Mouse (Mus musculus): ENCODE measurements around the gene Vmn1r127.
"Not testable (repeated sequence)": the region's sequence is repeated elsewhere in the genome, so short reads cannot be mapped to it uniquely, and the experiment has no call there.

Gene Vmn1r127

GRCm38 (mm10) chr7:21319761-21320160 is at the start of gene Vmn1r127:
TSS of gene Vmn1r127 (minus strand) at chr7:21319861.
- not testable (repeated sequence) for DNase-seq (ENCODE audit: low read depth)

GRCm38 (mm10) chr7:21361191-21361590 is 41.5 kb upstream of the Vmn1r127 start, which contains the start of gene Vmn1r129:
TSS of gene Vmn1r129 (minus strand) at chr7:21361291.
- not testable (repeated sequence) for DNase-seq (ENCODE audit: low read depth)

- DNase-seq (ENCODE audit: low read depth) = not testable (repeated sequence)
Observed at GRCm38 (mm10) chr7:21349073-21349472, 29.4 kb upstream of the Vmn1r127 start, which contains the start of gene Vmn1r128. TSS of gene Vmn1r128 (plus strand) at chr7:21349373.

GRCm38 (mm10) chr7:21301367-21301766 is 18.3 kb downstream of the Vmn1r127 start, which contains the start of gene Vmn1r126:
TSS of gene Vmn1r126 (minus strand) at chr7:21301467.
- DNase-seq (ENCODE audit: low read depth) = not testable (repeated sequence)

- not testable (repeated sequence) for DNase-seq (ENCODE audit: low read depth)
Observed at GRCm38 (mm10) chr7:21271879-21272278, 47.8 kb downstream of the Vmn1r127 start, which contains the start of gene Vmn1r125. TSS of gene Vmn1r125 (plus strand) at chr7:21272179.

Measured in naive thymus-derived CD4-positive, alpha-beta T cell, adult 2 months (primary cell).